Mouse (Mus musculus) testis, adult 2 months (tissue): ENCODE results near the gene Zscan2.

Experiments used
- CTCF ChIP-seq: fragments of 200-500 bp; IDR thresholded peaks from 2 replicates; pipeline ENCODE4 v1.5.1; 2012; ENCODE audit warnings: low read depth, mild to moderate bottlenecking, inconsistent platforms, low read length, moderate library complexity; ENCODE audit not compliant: control insufficient read depth, insufficient read depth, insufficient replicate concordance
- POLR2A ChIP-seq: fragments of 200-500 bp; IDR thresholded peaks from 2 replicates; pipeline ENCODE4 v1.6.1; 2012; ENCODE audit warnings: low read depth, mild to moderate bottlenecking, inconsistent platforms, low read length, moderate library complexity; ENCODE audit not compliant: control insufficient read depth

GRCm38 (mm10) chr7:80857181-80857580 lies 3.5 kb upstream of the Zscan2 start:
- TF ChIP-seq CTCF (peak; percentile 76; the same call in 1 of the 2 replicates), POLR2A (no peak)
